ENCODE assay signal across 7 mouse cellular contexts in genomic region chr1:44118239-44119054, GRCm38 (mm10). TPM values are rescaled to one million over a fixed set of nuclear protein-coding genes. Genes with fewer than 3 reads are reported as not detected.
DNase-seq lines count a peak whose midpoint lies in the region; ATAC-seq lines count a peak whose summit lies in the region.

Kdelc1 (minus strand) TSS chr1:44118808.
Bivm (plus strand) TSS chr1:44118957.

- H3K9me3 ChIP-seq in intestine, embryonic 16.5 days (ENCODE audit: control insufficient read depth, low read length): no peaks in the 10 kb centered on the region
- no peaks in the 10 kb centered on the region for H3K9me3 ChIP-seq in midbrain, embryonic 11.5 days (ENCODE audit: control insufficient read depth, low read length)

- no peaks in the 10 kb centered on the region for H3K4me1 ChIP-seq in intestine, embryonic 16.5 days (ENCODE audit: control insufficient read depth, insufficient read depth, low read length)
- peaks cover 6% of the 10 kb centered on the region; the same call in 1 of the 2 replicates for H3K4me1 ChIP-seq in midbrain, embryonic 11.5 days (ENCODE audit: control insufficient read depth, insufficient read depth, low read length)

- DNase-seq in adrenal gland, adult 2 months: peak; percentile 91
- peak; percentile 88 for DNase-seq in embryo, embryonic 9.5 days (ENCODE audit: extremely low spot score)
- peak; percentile 61 to 86 for DNase-seq in gastrocnemius, postnatal 4 days (ENCODE audit: low spot score in 2 of 2)
- peak; percentile 88 to 89 for DNase-seq in left cerebral cortex, postnatal 36 days (ENCODE audit: low spot score in 2 of 2)
- peak; percentile 97 for DNase-seq in midbrain, embryonic 11.5 days (ENCODE audit: low spot score, missing footprints)
- peak; percentile 93 for DNase-seq in skeletal muscle tissue, adult 2 months (ENCODE audit: low read depth, low spot score)

- no peaks in the 10 kb centered on the region for H3K27me3 ChIP-seq in intestine, embryonic 16.5 days (replicated peaks; ENCODE audit: control insufficient read depth, insufficient read depth, low read length)
- H3K27me3 ChIP-seq in midbrain, embryonic 11.5 days (ENCODE audit: control insufficient read depth, insufficient read depth, low read length): no peaks in the 10 kb centered on the region

- no peaks in the 10 kb centered on the region for H3K36me3 ChIP-seq in intestine, embryonic 16.5 days (ENCODE audit: control insufficient read depth, insufficient read depth, low read length)
- no peaks in the 10 kb centered on the region for H3K36me3 ChIP-seq in midbrain, embryonic 11.5 days (ENCODE audit: control insufficient read depth, insufficient read depth, low read length)

- peak within 1 kb of the TSS; percentile 78 for H3K4me2 ChIP-seq in intestine, embryonic 16.5 days (ENCODE audit: low read depth, low read length)
- H3K4me2 ChIP-seq in midbrain, embryonic 11.5 days: peak within 1 kb of the TSS; percentile 81

- peak; percentile 97 for ATAC-seq in intestine, embryonic 16.5 days
- ATAC-seq in midbrain, embryonic 11.5 days (ENCODE audit: low FRiP score): peak; percentile 94

- H3K27ac ChIP-seq in intestine, embryonic 16.5 days (ENCODE audit: low read length): peak within 1 kb of the TSS; percentile 98
- peak within 1 kb of the TSS; percentile 93 for H3K27ac ChIP-seq in midbrain, embryonic 11.5 days (ENCODE audit: low read depth, low read length)

- H3K4me3 ChIP-seq in intestine, embryonic 16.5 days (ENCODE audit: low read length): peak within 1 kb of the TSS; percentile 78
- H3K4me3 ChIP-seq in midbrain, embryonic 11.5 days (ENCODE audit: low read depth, low read length): peak within 1 kb of the TSS; percentile 69

- H3K9ac ChIP-seq in intestine, embryonic 16.5 days (ENCODE audit: low read depth, low read length): peak within 1 kb of the TSS; percentile 88
- peak within 1 kb of the TSS; percentile 75 for H3K9ac ChIP-seq in midbrain, embryonic 11.5 days (ENCODE audit: low read length)

- under 1% methylated on average over 39 of the region's 39 CpGs for WGBS in intestine, embryonic 16.5 days
- WGBS in midbrain, embryonic 11.5 days: under 1% methylated on average over 39 of the region's 39 CpGs

- intact Hi-C loops in left cerebral cortex, postnatal 36 days (cut with DNase I): loop anchor here (1.0 to 10.0 kb wide), 4 partner anchors 16 to 294 kb away; partner anchors contain the start of genes Ercc5, Tex30, Tpp2 and Uxs1

RNA-seq across cellular contexts. Expression of gene Kdelc1, which starts in this region (rescaled TPM):
- 10 to 100 TPM; 15.3 to 17.9 TPM for total RNA-seq in adrenal gland, adult 2 months (2021)
- 23.2 and 31.7 TPM in 2 replicates for polyA plus RNA-seq in adrenal gland, adult 2 months (2012; rRNA removed)
- total RNA-seq in gastrocnemius, postnatal 4 days (2021): 10 to 100 TPM; 22.3 to 23.5 TPM
- 39.9 and 45.6 TPM in 2 replicates for polyA plus RNA-seq in intestine, embryonic 16.5 days (2015; fragmentation: Nextera tagmentation; extraction: Ambion mirVana)
- total RNA-seq in left cerebral cortex, postnatal 36 days (2021): 10 to 100 TPM in 1 of 2 experiments, 1 to 10 TPM in 1; 8.1 to 10.3 TPM
- polyA plus RNA-seq in midbrain, embryonic 11.5 days (2014; fragmentation: Nextera tagmentation; extraction: Ambion mirVana): 56.8 and 62.1 TPM in 2 replicates

RNA-seq across cellular contexts. Expression of gene Bivm, which starts in this region (rescaled TPM):
- 10 to 100 TPM; 13.3 to 19.4 TPM for total RNA-seq in adrenal gland, adult 2 months (2021)
- polyA plus RNA-seq in adrenal gland, adult 2 months (2012; rRNA removed): 3.4 and 9.2 TPM in 2 replicates
- total RNA-seq in gastrocnemius, postnatal 4 days (2021): 10 to 100 TPM; 15.3 to 15.9 TPM
- 15.2 and 17.1 TPM in 2 replicates for polyA plus RNA-seq in intestine, embryonic 16.5 days (2015; fragmentation: Nextera tagmentation; extraction: Ambion mirVana)
- total RNA-seq in left cerebral cortex, postnatal 36 days (2021): 10 to 100 TPM; 35.0 to 39.0 TPM
- polyA plus RNA-seq in midbrain, embryonic 11.5 days (2014; fragmentation: Nextera tagmentation; extraction: Ambion mirVana): 27.9 and 31.2 TPM in 2 replicates

Comparison
In these comparisons a context has a peak if more than half of its experiments do, and no peak if none do; other contexts are left out.
1. Peak in every context shown above with its lines: DNase-seq, ATAC-seq, H3K4me3 ChIP-seq and H3K27ac ChIP-seq.